Mouse (Mus musculus) heart, embryonic 11.5 days (tissue): ENCODE data around the gene Resf1. TPM values are rescaled to one million over a fixed set of nuclear protein-coding genes. Genes with fewer than 3 reads are reported as not detected.

Experiments used
- ATAC-seq: fragments of 200-750 bp; cut with Nextera tagmentation; replicated peaks from 2 replicates; pipeline ENCODE4 v1.8.0; 2017; ENCODE audit warnings: moderate library complexity; ENCODE audit not compliant: insufficient number of reproducible peaks, low FRiP score, low TSS enrichment
- H3K27ac ChIP-seq: fragments of 300-500 bp; sonication (generic); 2 replicates; pipeline ENCODE4 v1.5.1; 2014; ENCODE audit warnings: mild to moderate bottlenecking, low read depth, low read length
- H3K27me3 ChIP-seq: fragments of 300-500 bp; sonication (generic); 2 replicates; pipeline ENCODE4 v1.6.1; 2014; ENCODE audit warnings: mild to moderate bottlenecking, low read length, mixed read lengths; ENCODE audit not compliant: control insufficient read depth, insufficient read depth
- H3K36me3 ChIP-seq: fragments of 300-500 bp; sonication (generic); 2 replicates; pipeline ENCODE4 v1.6.1; 2014; ENCODE audit warnings: mild to moderate bottlenecking, low read length, moderate library complexity, mixed read lengths; ENCODE audit not compliant: control insufficient read depth, insufficient read depth
- H3K4me1 ChIP-seq: fragments of 300-500 bp; sonication (generic); 2 replicates; pipeline ENCODE4 v1.6.1; 2014; ENCODE audit warnings: low read length; ENCODE audit not compliant: control insufficient read depth, insufficient read depth
- H3K4me2 ChIP-seq: fragments of 300-500 bp; sonication (generic); 2 replicates; pipeline ENCODE4 v1.6.1; 2014; ENCODE audit warnings: mild to moderate bottlenecking, moderate library complexity
- H3K4me3 ChIP-seq: fragments of 300-500 bp; sonication (generic); 2 replicates; pipeline ENCODE4 v1.5.1; 2014; ENCODE audit warnings: low read depth, low read length
- H3K9ac ChIP-seq: fragments of 300-500 bp; sonication (generic); 2 replicates; pipeline ENCODE4 v1.6.1; 2014; ENCODE audit warnings: mild to moderate bottlenecking, low read depth, low read length, moderate library complexity
- H3K9me3 ChIP-seq: fragments of 300-500 bp; sonication (generic); replicated peaks from 2 replicates; pipeline ENCODE4 v1.6.1; 2016; ENCODE audit warnings: low read length; ENCODE audit not compliant: control insufficient read depth
- WGBS: fragments of 180-500 bp; shearing (Covaris S2); extraction: QIAGEN DNeasy Blood & Tissue Kit; methylation state at CpG from one replicate; pipeline ENCODE4 v1.1.7; 2014; ENCODE audit not compliant: insufficient replicate concordance; 5-methylcytosine and 5-hydroxymethylcytosine counted together
- polyA plus RNA-seq: library from polyadenylated mRNA; unstranded; fragments of >200 nt; fragmentation: Nextera tagmentation; extraction: Ambion mirVana; gene quantifications from 2 replicates; pipeline ENCODE4 v1.2.1, GENCODE M21; 2014

The Resf1 gene
- polyA plus RNA-seq, 1 experiment from 2014 or later, result 37.7 TPM

- Histone ChIP-seq H3K9ac (no peak overlapping the region), H3K4me1 (peaks cover 8% of the 10 kb centered on the region; the same call in 1 of the 2 replicates), H3K9me3 (peaks cover 10% of the 10 kb centered on the region), H3K36me3 (no peaks in the 10 kb centered on the region; the same call in 1 of the 2 replicates), H3K4me2 (no peak overlapping the region), H3K4me3 (no peak overlapping the region), H3K27me3 (no peaks in the 10 kb centered on the region), H3K27ac (no peak overlapping the region)
- 70% methylated on average over 2 of the region's 2 CpGs for WGBS
- ATAC-seq, result no peak
Measured at GRCm38 (mm10) chr6:149307092-149307491, 2.1 kb upstream of the Resf1 start.

- ATAC-seq, result no peak
- Histone ChIP-seq H3K27me3 (no peaks in the 10 kb centered on the region), H3K36me3 (no peaks in the 10 kb centered on the region; the same call in 1 of the 2 replicates), H3K4me3 (no peak overlapping the region), H3K9me3 (peaks cover 10% of the 10 kb centered on the region), H3K9ac (no peak overlapping the region), H3K4me2 (no peak overlapping the region), H3K4me1 (peaks cover 8% of the 10 kb centered on the region; the same call in 1 of the 2 replicates), H3K27ac (no peak overlapping the region)
- 52% methylated on average over 2 of the region's 2 CpGs for WGBS
Measured at GRCm38 (mm10) chr6:149307801-149308200, 1.4 kb upstream of the Resf1 start.

- no peaks in the 10 kb centered on the region for H3K27me3 ChIP-seq
- peaks cover 8% of the 10 kb centered on the region; the same call in 1 of the 2 replicates for H3K4me1 ChIP-seq
- WGBS, result 51% methylated on average over 2 of the region's 2 CpGs
- H3K4me3 ChIP-seq, result peak overlapping the region; percentile 85
- H3K9ac ChIP-seq, result peak overlapping the region; percentile 98
- no peak overlapping the region for H3K27ac ChIP-seq
- peak overlapping the region; percentile 75 for H3K4me2 ChIP-seq
- ATAC-seq, result no peak
- peaks cover 2% of the 10 kb centered on the region for H3K36me3 ChIP-seq
- H3K9me3 ChIP-seq, result peaks cover 7% of the 10 kb centered on the region
Measured at GRCm38 (mm10) chr6:149310226-149310625, 1.0 kb downstream of the Resf1 start.

GRCm38 (mm10) chr6:149311044-149311443 is 1.8 kb downstream of the Resf1 start:
- WGBS, result 61% methylated on average over 2 of the region's 2 CpGs
- no peaks in the 10 kb centered on the region for H3K27me3 ChIP-seq
- H3K27ac ChIP-seq, result no peak overlapping the region
- H3K4me2 ChIP-seq, result peak overlapping the region; percentile 75
- H3K4me1 ChIP-seq, result peaks cover 8% of the 10 kb centered on the region; the same call in 1 of the 2 replicates
- H3K9ac ChIP-seq, result no peak overlapping the region
- H3K4me3 ChIP-seq, result peak overlapping the region; percentile 85
- H3K9me3 ChIP-seq, result no peaks in the 10 kb centered on the region; the same call in 1 of the 2 replicates
- peaks cover 2% of the 10 kb centered on the region for H3K36me3 ChIP-seq
- ATAC-seq, result no peak

GRCm38 (mm10) chr6:149311778-149312177 is 2.6 kb downstream of the Resf1 start:
- H3K4me3 ChIP-seq, result no peak overlapping the region
- H3K27me3 ChIP-seq, result no peaks in the 10 kb centered on the region
- H3K9ac ChIP-seq, result no peak overlapping the region
- 58% methylated on average over 1 of the region's 1 CpGs for WGBS
- peaks cover 8% of the 10 kb centered on the region; the same call in 1 of the 2 replicates for H3K4me1 ChIP-seq
- no peak overlapping the region for H3K4me2 ChIP-seq
- no peaks in the 10 kb centered on the region for H3K9me3 ChIP-seq
- no peak overlapping the region for H3K27ac ChIP-seq
- no peak for ATAC-seq
- peaks cover 2% of the 10 kb centered on the region for H3K36me3 ChIP-seq

- peaks cover 8% of the 10 kb centered on the region; the same call in 1 of the 2 replicates for H3K4me1 ChIP-seq
- no peaks in the 10 kb centered on the region for H3K27me3 ChIP-seq
- H3K4me3 ChIP-seq, result no peak overlapping the region
- H3K4me2 ChIP-seq, result no peak overlapping the region
- H3K9ac ChIP-seq, result no peak overlapping the region
- H3K9me3 ChIP-seq, result no peaks in the 10 kb centered on the region
- H3K27ac ChIP-seq, result no peak overlapping the region
- H3K36me3 ChIP-seq, result peaks cover 2% of the 10 kb centered on the region
- ATAC-seq, result no peak
- WGBS, result 86% methylated on average over 1 of the region's 1 CpGs
Measured at GRCm38 (mm10) chr6:149312221-149312620, 3.0 kb downstream of the Resf1 start.

GRCm38 (mm10) chr6:149314918-149315317 is 5.7 kb downstream of the Resf1 start:
- Histone ChIP-seq H3K36me3 (peaks cover 7% of the 10 kb centered on the region), H3K4me3 (no peak overlapping the region), H3K9me3 (no peaks in the 10 kb centered on the region), H3K4me1 (peaks cover 8% of the 10 kb centered on the region; the same call in 1 of the 2 replicates), H3K27ac (no peak overlapping the region), H3K9ac (no peak overlapping the region), H3K4me2 (no peak overlapping the region), H3K27me3 (no peaks in the 10 kb centered on the region)
- WGBS, result 90% methylated on average over 2 of the region's 2 CpGs
- ATAC-seq, result no peak

GRCm38 (mm10) chr6:149323523-149324241 is 14.5 kb downstream of the Resf1 start:
- Histone ChIP-seq H3K4me3 (no peak overlapping the region), H3K27ac (no peak overlapping the region), H3K4me2 (no peak overlapping the region), H3K9ac (no peak overlapping the region), H3K9me3 (no peaks in the 10 kb centered on the region), H3K4me1 (no peaks in the 10 kb centered on the region), H3K36me3 (peaks cover 46% of the 10 kb centered on the region), H3K27me3 (no peaks in the 10 kb centered on the region)
- no peak for ATAC-seq
- WGBS, result 73% methylated on average over 4 of the region's 4 CpGs

- Histone ChIP-seq H3K4me2 (no peak overlapping the region), H3K27me3 (no peaks in the 10 kb centered on the region), H3K27ac (no peak overlapping the region), H3K36me3 (peaks cover 48% of the 10 kb centered on the region), H3K9ac (no peak overlapping the region), H3K4me3 (no peak overlapping the region), H3K9me3 (no peaks in the 10 kb centered on the region), H3K4me1 (no peaks in the 10 kb centered on the region)
- WGBS, result 94% methylated on average over 6 of the region's 6 CpGs
- ATAC-seq, result no peak
Measured at GRCm38 (mm10) chr6:149324242-149324633, 15.0 kb downstream of the Resf1 start.
